Mouse (Mus musculus) spleen, postnatal 36 days (tissue): ENCODE results near the gene Hnf1b.

Source experiments
- DNase-seq, 2 experiments: peaks; one replicate each; pipeline ENCODE4 v3.0.0; 2022; ENCODE audit warnings: low spot score in 2 of 2, mixed read lengths in 1 of 2

Hnf1b gene

DNA sequence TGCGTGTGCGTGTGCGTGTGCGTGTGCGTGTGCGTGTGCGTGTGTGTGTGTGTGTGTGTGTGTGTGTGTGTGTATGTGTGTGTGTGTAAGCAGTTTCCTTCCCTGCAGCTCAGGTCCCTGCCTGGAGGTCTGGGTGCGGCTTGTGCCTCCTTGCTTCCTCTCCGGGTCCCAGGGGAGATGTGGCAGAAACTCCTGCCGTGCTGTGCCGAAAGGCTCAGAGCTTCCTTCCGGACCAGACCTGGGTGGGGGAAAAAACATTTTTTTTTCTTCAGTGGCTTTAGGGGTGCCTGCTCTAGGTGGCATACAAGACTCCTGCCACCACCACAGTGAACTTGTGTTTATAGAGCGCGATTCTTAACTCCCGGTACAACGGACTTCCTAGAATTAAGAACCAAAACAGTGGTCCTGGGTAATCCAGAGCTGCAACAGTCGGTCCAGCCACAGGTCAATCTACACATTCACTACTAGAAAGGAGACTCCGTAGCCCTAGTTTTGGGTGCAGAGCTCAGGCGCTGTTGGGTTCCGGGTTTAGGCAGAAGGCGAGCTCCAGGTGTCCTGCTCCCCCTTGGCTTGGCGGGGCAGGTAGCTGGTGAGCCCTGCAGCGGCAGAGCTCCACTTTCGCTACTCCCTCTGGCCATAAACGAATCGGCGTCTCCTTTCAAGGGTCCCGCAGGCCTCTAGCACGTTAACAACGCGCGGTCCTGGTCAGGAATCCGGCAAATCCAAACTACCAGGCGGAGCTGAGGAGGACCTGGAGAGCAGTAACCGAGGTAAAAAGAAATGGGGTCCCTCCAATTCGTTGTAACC lies at the start of gene Hnf1b:
Gene Hnf1b, plus strand, starts transcription at position 535 of the 807 bp plus-strand sequence.
- DNase-seq: peak; percentile 35 to 51

- no peak for DNase-seq
Measured at GRCm38 (mm10) chr11:83802166-83802565, 47.7 kb upstream of the Hnf1b start.

DNA sequence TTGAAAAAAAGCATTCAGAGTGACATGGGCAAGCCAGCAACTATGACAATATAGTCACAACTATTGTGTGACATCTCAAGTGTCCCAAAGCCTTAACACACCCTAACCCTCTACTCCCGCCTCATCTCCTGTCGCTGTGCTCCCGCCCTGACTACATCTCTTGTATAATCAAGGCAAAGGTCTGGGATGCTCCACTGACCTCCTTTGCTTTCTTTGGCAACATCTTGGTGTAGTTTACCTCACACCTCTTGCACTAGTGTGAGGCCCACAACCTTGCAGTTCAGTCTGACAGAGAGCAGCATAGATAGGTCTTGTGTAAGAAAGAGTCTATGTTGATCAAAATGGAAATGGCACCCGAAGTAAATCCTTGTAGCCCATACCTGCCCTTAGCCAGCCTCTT lies 47.3 kb upstream of the Hnf1b start:
- DNase-seq: no peak

GRCm38 (mm10) chr11:83810441-83810840 lies 39.4 kb upstream of the Hnf1b start:
- DNase-seq: no peak

- DNase-seq: no peak
Measured at GRCm38 (mm10) chr11:83815191-83815590, 34.7 kb upstream of the Hnf1b start.

DNA sequence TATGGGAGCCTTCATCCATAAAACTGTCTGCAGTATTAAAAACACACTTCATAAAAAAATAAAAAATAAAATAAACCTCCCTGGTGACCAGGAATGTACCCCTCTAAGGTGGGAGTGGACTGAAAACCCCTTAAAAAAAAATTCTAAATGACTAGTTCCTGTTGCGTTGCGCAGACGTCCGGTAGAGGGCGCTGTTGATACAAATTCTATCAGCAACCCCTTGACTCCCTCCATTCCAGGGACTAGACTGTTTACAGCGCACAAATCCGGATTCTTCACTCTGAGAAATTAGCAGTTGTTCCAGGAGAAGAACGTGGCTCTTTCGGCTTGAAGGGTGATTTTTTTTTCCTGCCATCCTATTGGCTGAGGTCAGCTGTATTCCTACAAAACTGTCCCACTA lies 34.2 kb upstream of the Hnf1b start:
- peak in 1 of 2 experiments; percentile 30 for DNase-seq

DNA sequence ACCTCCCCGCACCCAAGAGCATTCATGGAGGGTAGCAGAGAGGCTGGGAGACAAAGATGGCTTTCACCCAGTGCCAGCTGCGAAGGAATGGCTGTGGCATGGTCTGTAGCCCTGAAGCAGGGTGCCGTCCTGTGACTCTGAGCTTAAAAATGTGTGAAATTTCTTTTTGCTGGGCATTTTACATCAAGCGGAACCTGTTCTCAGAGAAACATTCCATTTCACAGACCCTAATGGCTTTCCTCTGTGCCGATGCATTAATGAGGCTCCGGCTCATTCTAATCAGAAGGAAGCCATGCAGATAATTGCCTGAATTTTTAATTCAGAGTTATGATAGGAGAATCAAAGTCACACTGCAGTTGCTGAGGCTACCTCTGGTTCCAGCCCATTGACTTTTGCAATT lies 32.8 kb upstream of the Hnf1b start:
- DNase-seq: no peak

GRCm38 (mm10) chr11:83817994-83818393 lies 31.9 kb upstream of the Hnf1b start:
- DNase-seq: no peak

GRCm38 (mm10) chr11:83818591-83819127 lies 31.2 kb upstream of the Hnf1b start:
- no peak for DNase-seq

GRCm38 (mm10) chr11:83819806-83820483 lies 29.9 kb upstream of the Hnf1b start:
- no peak for DNase-seq

DNA sequence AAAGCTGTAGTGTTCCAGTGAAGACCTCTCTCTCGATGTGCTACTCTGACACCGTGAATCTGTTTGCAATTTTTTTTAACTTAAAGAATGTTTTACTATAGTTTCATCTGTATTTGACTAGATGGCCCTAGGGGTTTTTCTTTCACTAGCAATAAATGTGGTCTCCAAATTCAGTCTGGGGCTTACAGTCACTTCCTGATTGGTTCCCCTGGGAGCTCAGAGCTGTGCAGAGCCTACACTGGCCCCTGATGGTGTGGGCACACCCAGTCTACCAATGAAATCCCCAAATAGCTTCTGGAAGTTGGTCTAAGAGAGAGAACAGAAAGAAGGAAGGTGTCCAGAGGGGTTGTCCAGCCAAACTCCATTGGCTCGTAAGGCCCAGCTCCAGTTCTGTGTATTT lies 23.7 kb upstream of the Hnf1b start:
- peak in 1 of 2 experiments; percentile 12 for DNase-seq

GRCm38 (mm10) chr11:83828553-83829142 lies 21.2 kb upstream of the Hnf1b start:
- DNase-seq: peak in 1 of 2 experiments; percentile 13

DNA sequence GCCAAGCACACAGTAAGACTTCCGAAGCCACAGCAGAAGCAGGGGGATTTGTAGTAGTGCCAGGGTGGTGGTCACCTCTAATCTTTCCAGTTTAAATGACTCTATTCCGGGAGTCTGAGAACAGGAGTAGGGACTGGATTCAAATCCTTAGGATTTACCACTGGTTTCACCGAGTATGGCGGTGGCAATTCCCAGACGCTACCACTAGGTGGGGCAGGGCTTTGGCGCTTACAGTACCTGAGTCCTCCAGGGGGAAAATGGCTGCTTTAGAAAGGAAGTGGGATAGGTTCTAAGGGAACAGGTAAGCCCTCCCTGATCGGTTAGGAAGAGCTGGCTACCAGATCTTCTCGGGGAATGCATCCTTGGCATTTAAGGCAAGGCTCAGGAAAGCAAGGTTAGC lies 17.5 kb upstream of the Hnf1b start:
- DNase-seq: no peak

- no peak for DNase-seq
Measured at GRCm38 (mm10) chr11:83833517-83833916, 16.3 kb upstream of the Hnf1b start.

DNA sequence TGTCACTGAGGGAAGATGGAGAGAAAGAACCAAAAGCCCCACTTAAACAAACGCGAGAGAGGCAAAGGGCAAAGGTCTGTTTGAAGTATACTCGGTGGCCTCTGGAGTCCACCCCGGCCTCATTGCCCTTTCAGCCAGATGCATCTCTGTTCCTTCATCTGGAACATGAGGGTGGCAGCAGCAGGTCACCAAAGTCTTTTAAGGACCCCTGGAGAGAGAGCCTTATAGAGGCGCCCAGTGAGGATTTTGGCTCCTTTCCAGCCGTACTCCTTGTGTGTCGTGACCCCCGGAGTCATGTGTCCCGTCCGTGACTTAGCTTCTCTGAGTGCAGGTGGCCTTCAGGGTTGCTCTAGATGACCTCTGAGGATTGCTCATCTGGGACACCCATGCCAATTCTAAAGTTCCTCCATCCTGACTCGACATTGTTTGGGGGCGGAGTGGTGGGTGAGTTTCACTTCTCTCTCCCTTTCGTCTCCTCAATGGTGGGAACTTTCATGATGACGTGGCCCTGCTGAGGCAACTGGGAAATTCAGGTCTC lies 15.8 kb upstream of the Hnf1b start:
- peak; percentile 41 to 49 for DNase-seq

DNA sequence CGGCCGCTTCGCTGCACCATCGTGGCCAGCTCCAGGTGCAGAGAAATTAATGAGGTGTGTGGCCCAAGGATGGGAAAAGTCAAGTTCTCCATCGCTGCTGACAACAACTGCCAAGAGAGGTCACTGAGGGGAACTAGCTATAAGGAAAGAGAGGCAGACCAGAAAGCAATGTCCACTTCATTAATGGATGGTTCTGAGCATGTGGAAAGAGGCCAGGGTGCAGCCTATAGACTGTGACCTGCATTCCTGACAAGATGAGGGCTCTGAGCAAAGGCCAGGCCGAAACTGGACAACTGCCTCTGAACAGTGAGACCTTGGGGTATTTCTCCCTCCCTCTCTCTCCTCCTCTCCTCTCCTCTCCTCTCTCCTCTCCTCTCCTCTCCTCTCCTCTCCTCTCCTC lies 10.4 kb upstream of the Hnf1b start:
- DNase-seq: no peak

- no peak for DNase-seq
Measured at GRCm38 (mm10) chr11:83843534-83843933, 6.3 kb upstream of the Hnf1b start.

DNA sequence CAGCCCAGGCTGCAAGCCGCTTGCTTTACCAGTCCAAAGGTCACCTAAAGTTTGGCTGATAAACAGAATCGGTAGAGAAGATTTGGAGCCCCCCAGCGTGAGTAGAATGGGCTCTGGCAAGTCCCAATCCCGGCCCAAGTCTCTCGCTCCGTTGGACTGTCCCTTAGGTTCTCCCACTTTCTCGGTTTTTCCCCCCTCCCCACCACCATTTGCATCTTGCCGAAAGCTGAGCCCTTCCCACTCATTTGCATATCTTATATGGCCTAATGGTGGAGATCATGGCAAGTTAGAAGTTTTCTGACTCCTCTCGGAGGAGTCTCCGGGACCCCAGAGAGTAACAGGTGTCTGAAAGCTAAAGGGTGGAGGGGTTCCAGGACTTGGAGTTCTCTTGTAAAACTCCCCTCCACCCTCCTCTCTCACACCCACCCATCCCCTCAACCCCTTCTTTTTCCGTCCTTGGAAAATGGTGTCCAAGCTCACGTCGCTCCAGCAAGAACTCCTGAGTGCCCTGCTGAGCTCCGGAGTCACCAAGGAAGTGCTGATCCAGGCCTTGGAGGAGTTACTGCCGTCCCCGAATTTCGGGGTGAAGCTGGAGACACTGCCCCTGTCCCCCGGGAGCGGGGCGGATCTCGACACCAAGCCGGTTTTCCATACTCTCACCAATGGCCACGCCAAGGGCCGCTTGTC lies 866 bp downstream of the Hnf1b start:
- DNase-seq: no peak

DNA sequence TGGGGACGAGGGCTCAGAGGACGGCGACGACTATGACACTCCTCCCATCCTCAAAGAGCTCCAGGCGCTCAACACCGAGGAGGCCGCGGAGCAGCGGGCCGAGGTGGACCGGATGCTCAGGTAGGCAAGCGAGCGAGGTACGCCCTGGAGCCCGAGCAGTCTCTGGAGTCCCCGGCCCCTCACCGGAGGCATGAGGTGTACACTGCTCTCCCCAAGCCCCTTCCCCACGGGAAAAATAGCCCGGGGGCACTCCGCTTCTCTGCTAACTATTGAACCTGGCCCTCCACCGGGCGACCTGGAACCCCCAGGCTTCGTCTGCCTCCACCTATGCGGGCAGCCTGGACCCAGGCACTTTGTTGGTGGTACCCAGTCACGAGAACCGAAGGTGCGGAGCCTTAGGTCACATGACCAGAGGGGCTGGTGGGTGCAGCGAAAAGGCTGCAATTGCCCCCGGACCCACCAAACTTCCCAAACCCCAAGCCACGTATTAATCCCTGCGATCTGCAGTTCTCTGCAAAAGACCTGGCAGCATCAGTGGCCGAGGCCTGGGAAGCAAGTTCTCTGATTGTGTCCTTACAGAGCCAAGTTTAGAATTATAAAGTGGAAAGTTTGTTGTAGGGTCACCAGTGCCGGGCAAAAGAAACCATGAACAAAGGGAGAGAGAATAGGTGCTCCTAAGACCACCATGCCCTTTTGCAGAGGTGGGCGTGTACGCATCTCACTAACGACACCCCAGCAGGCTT lies 1.6 kb downstream of the Hnf1b start:
- no peak for DNase-seq

DNA sequence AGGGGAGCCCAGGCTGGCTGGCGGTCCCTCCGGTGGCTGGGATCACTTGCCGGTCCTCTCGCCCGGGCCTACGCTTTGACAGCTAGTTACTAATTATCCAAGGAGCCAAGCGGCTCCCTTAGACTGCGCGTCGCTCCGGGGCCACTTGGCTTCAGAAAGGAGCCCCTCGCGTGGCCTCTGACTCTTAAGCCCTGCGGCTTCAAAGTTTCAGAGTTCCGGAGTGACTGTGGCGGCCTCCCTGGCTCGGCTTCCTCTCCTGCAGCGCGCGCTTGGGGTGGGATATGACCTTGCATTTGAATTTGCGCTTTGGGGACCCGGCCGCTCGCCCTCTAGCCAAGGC lies 2.1 kb downstream of the Hnf1b start:
- DNase-seq: no peak
